Mouse (Mus musculus): Measurements from ENCODE around the gene Atp2b4. TPM values are rescaled to one million over a fixed set of nuclear protein-coding genes. Genes with fewer than 3 reads are reported as not detected.
A peak's percentile ranks its signal among the peaks of the same experiment; 100 is the strongest.

Atp2b4 gene
- polyA plus RNA-seq, 1 experiment = 8.0 TPM

DNA sequence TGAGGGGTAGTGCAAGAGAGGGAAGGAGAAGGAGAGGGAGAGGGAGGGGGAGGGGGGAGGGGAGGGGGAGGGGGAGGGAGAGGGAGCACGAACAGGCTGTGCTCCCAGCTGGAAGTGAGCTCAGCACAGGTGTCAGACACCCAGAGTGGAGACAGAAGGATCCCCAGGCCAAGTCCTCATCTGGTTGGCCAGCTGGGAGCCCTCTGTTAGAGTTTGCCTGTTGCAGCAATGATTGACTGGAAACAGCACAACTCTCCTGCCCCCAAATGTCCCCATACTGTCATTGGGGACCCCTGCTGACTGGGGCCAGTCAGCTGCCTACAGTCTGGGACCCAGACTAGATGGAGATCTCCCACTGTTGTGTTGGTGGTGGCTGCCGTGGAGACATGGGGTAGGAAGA is 19.3 kb upstream of the Atp2b4 start:
- Histone ChIP-seq H3K27me3 (ENCODE audit: control insufficient read depth, insufficient read depth, low read length) (no peaks in the 10 kb centered on the region), H3K36me3 (ENCODE audit: control insufficient read depth, insufficient read depth, low read length) (no peaks in the 10 kb centered on the region), H3K4me3 (ENCODE audit: extremely low read depth, insufficient read depth, insufficient read length) (no peak overlapping the region), H3K27ac (ENCODE audit: insufficient read depth, low read length) (no peak overlapping the region), H3K4me1 (ENCODE audit: control insufficient read depth, insufficient read depth, insufficient read length) (peaks cover 21% of the 10 kb centered on the region; the same call in 1 of the 2 replicates)
- DNase-seq (ENCODE audit: low read depth in 1 of 2, low spot score in 2 of 2) = no peak
- 42% methylated on average over 2 of the region's 2 CpGs for WGBS
- TF ChIP-seq CTCF (IDR thresholded peaks at IDR 0.05; ENCODE audit: extremely low read depth, insufficient read depth, insufficient read length, insufficient replicate concordance) (no peak), POLR2A (IDR thresholded peaks at IDR 0.05; ENCODE audit: low read depth, low read length) (no peak)

DNA sequence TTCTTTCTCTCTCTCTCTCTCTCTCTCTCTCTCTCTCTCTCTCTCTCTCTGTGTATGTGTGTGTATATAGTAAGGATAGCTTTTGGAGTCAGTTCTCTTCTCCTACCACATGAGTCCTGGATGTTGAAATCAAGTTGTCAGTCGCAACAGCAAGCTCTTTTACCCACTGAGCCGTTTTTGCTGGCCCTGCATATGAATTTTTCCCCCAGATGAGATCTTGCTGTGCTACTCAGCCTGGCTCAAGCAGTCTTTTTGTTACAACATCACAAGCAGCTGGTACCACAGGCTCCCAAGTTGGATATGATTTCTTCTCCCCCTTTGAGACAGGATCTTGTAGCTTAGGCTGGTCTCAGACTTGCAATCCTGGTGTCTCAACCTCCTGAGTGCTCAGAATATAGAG is 17.7 kb upstream of the Atp2b4 start:
- H3K4me1 ChIP-seq (ENCODE audit: control insufficient read depth, insufficient read depth, insufficient read length) = peaks cover 21% of the 10 kb centered on the region; the same call in 1 of the 2 replicates
- TF ChIP-seq CTCF (IDR thresholded peaks at IDR 0.05; ENCODE audit: extremely low read depth, insufficient read depth, insufficient read length, insufficient replicate concordance) = no peak
- no peak for TF ChIP-seq POLR2A (IDR thresholded peaks at IDR 0.05; ENCODE audit: low read depth, low read length)
- no peaks in the 10 kb centered on the region for H3K27me3 ChIP-seq (ENCODE audit: control insufficient read depth, insufficient read depth, low read length)
- WGBS = 93% methylated on average over 2 of the region's 2 CpGs
- H3K27ac ChIP-seq (ENCODE audit: insufficient read depth, low read length) = no peak overlapping the region
- no peak for DNase-seq (ENCODE audit: low read depth in 1 of 2, low spot score in 2 of 2)
- H3K36me3 ChIP-seq (ENCODE audit: control insufficient read depth, insufficient read depth, low read length) = no peaks in the 10 kb centered on the region
- no peak overlapping the region for H3K4me3 ChIP-seq (ENCODE audit: extremely low read depth, insufficient read depth, insufficient read length)

- Histone ChIP-seq H3K4me1 (ENCODE audit: control insufficient read depth, insufficient read depth, insufficient read length) (peaks cover 13% of the 10 kb centered on the region; the same call in 1 of the 2 replicates), H3K4me3 (ENCODE audit: extremely low read depth, insufficient read depth, insufficient read length) (no peak overlapping the region), H3K27me3 (ENCODE audit: control insufficient read depth, insufficient read depth, low read length) (no peaks in the 10 kb centered on the region), H3K27ac (ENCODE audit: insufficient read depth, low read length) (peak overlapping the region; percentile 17; the same call in 1 of the 2 replicates), H3K36me3 (ENCODE audit: control insufficient read depth, insufficient read depth, low read length) (no peaks in the 10 kb centered on the region)
- DNase-seq (ENCODE audit: low read depth in 1 of 2, low spot score in 2 of 2) = peak in 1 of 2 experiments; percentile 38
- 12% methylated on average over 12 of the region's 12 CpGs for WGBS
- TF ChIP-seq CTCF (IDR thresholded peaks at IDR 0.05; ENCODE audit: extremely low read depth, insufficient read depth, insufficient read length, insufficient replicate concordance) = no peak
- TF ChIP-seq POLR2A (IDR thresholded peaks at IDR 0.05; ENCODE audit: low read depth, low read length) = no peak
These were observed 15.1 kb upstream of the Atp2b4 start for GRCm38 (mm10) chr1:133815747-133816491.

DNA sequence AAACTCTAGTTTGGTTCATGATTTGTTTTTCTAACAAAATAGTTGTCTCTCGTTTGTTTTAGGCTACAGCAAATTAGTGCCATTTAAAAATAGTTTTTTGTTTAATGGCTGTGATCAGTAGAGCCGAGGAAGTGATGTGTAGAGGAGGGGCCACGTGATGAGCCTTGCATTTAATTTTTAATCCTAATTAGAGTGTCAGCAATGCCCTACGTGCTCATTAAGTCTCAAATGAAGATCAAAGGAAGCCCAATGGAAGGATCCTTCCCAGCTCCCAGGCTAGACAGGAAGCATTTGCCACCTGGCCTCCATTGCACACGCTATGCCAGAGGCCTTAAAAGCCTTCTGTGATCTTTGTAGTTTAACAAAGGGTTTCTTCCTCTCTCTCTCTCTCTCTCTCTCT is 8.5 kb upstream of the Atp2b4 start:
- 71% methylated on average over 5 of the region's 5 CpGs for WGBS
- DNase-seq (ENCODE audit: low read depth in 1 of 2, low spot score in 2 of 2) = no peak
- Histone ChIP-seq H3K4me3 (ENCODE audit: extremely low read depth, insufficient read depth, insufficient read length) (no peak overlapping the region), H3K27ac (ENCODE audit: insufficient read depth, low read length) (no peak overlapping the region), H3K36me3 (ENCODE audit: control insufficient read depth, insufficient read depth, low read length) (no peaks in the 10 kb centered on the region), H3K4me1 (ENCODE audit: control insufficient read depth, insufficient read depth, insufficient read length) (no peaks in the 10 kb centered on the region), H3K27me3 (ENCODE audit: control insufficient read depth, insufficient read depth, low read length) (no peaks in the 10 kb centered on the region)
- TF ChIP-seq POLR2A (IDR thresholded peaks at IDR 0.05; ENCODE audit: low read depth, low read length) (no peak), CTCF (IDR thresholded peaks at IDR 0.05; ENCODE audit: extremely low read depth, insufficient read depth, insufficient read length, insufficient replicate concordance) (no peak)

- Histone ChIP-seq H3K27ac (ENCODE audit: insufficient read depth, low read length) (no peak overlapping the region), H3K4me1 (ENCODE audit: control insufficient read depth, insufficient read depth, insufficient read length) (no peaks in the 10 kb centered on the region)
- no peak for TF ChIP-seq POLR2A (IDR thresholded peaks at IDR 0.05; ENCODE audit: low read depth, low read length)
- no peak for TF ChIP-seq CTCF (IDR thresholded peaks at IDR 0.05; ENCODE audit: extremely low read depth, insufficient read depth, insufficient read length, insufficient replicate concordance)
These were observed 7.2 kb upstream of the Atp2b4 start for GRCm38 (mm10) chr1:133808020-133808419.

GRCm38 (mm10) chr1:133801743-133802142 is 902 bp upstream of the Atp2b4 start:
- WGBS = 46% methylated on average over 5 of the region's 5 CpGs
- TF ChIP-seq CTCF (IDR thresholded peaks at IDR 0.05; ENCODE audit: extremely low read depth, insufficient read depth, insufficient read length, insufficient replicate concordance) (no peak), POLR2A (IDR thresholded peaks at IDR 0.05; ENCODE audit: low read depth, low read length) (no peak)
- no peak for DNase-seq (ENCODE audit: low read depth in 1 of 2, low spot score in 2 of 2)
- Histone ChIP-seq H3K4me1 (ENCODE audit: control insufficient read depth, insufficient read depth, insufficient read length) (peaks cover 10% of the 10 kb centered on the region; the same call in 1 of the 2 replicates), H3K27ac (ENCODE audit: insufficient read depth, low read length) (no peak overlapping the region), H3K36me3 (ENCODE audit: control insufficient read depth, insufficient read depth, low read length) (no peaks in the 10 kb centered on the region), H3K4me3 (ENCODE audit: extremely low read depth, insufficient read depth, insufficient read length) (no peak overlapping the region), H3K27me3 (ENCODE audit: control insufficient read depth, insufficient read depth, low read length) (no peaks in the 10 kb centered on the region; the same call in 1 of the 2 replicates)

More at GRCm38 (mm10) chr1:133808020-133808419, 7.2 kb upstream of the Atp2b4 start:
- 87% methylated on average over 8 of the region's 8 CpGs for WGBS
- DNase-seq (ENCODE audit: low read depth in 1 of 2, low spot score in 2 of 2) = no peak
- H3K36me3 ChIP-seq (ENCODE audit: control insufficient read depth, insufficient read depth, low read length) = no peaks in the 10 kb centered on the region
- no peaks in the 10 kb centered on the region for H3K27me3 ChIP-seq (ENCODE audit: control insufficient read depth, insufficient read depth, low read length)
- no peak overlapping the region for H3K4me3 ChIP-seq (ENCODE audit: extremely low read depth, insufficient read depth, insufficient read length)

DNA sequence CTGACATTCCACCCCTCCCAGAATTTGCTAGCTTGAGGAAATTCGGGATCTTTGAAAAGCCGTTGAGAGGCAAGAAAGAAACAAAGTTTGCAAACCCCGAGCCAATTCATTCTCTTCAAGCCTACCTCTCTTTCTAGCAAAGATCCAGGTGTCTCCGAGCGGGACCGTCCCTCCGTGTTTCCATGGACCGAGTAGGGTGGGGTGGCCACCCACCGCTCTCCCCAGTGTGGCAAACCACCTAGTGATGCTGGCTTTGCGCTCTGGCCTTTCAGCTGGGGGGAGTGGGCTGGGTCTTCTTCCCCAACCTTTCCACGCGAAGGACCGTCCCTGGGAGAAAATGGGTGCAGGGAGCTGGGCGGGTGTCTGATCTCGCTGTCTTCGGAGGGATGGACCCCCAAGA is 329 bp downstream of the Atp2b4 start:
- peaks cover 10% of the 10 kb centered on the region; the same call in 1 of the 2 replicates for H3K4me1 ChIP-seq (ENCODE audit: control insufficient read depth, insufficient read depth, insufficient read length)
- DNase-seq (ENCODE audit: low read depth in 1 of 2, low spot score in 2 of 2) = no peak
- peak overlapping the region; percentile 34; the same call in 1 of the 2 replicates for H3K27ac ChIP-seq (ENCODE audit: insufficient read depth, low read length)
- H3K4me3 ChIP-seq (ENCODE audit: extremely low read depth, insufficient read depth, insufficient read length) = peak overlapping the region; percentile 63
- no peaks in the 10 kb centered on the region; the same call in 1 of the 2 replicates for H3K27me3 ChIP-seq (ENCODE audit: control insufficient read depth, insufficient read depth, low read length)
- no peak for TF ChIP-seq POLR2A (IDR thresholded peaks at IDR 0.05; ENCODE audit: low read depth, low read length)
- TF ChIP-seq CTCF (IDR thresholded peaks at IDR 0.05; ENCODE audit: extremely low read depth, insufficient read depth, insufficient read length, insufficient replicate concordance) = no peak
- H3K36me3 ChIP-seq (ENCODE audit: control insufficient read depth, insufficient read depth, low read length) = no peaks in the 10 kb centered on the region
- WGBS = 1% methylated on average over 16 of the region's 16 CpGs
